Mouse (Mus musculus): ENCODE results near the gene Tmem256.

DNA sequence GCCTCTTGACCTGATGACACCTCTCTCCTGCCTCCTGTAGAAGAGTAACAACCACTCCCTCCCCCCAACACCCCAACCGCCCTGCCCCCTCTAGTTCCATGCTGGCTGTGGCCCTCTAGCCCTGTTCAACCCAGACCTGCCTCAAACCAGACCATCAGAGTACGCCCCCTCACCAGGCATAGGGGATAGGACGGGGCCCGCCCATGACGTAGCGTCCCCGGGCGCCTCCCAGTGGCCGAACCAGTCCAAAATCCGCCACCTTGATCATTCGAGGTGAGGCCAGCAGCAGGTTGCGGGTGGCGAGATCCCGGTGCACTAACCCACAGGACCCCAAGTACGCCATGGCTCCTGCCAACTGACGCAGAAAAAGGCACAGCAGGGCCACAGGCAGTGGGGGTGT, 17.0 kb downstream of the Tmem256 start:
- TF ChIP-seq CTCF (IDR thresholded peaks at IDR 0.05; ENCODE audit: low read depth, low read length) (peak; percentile 51), POLR2A (IDR thresholded peaks at IDR 0.05; ENCODE audit: extremely low read depth, insufficient read depth, low read length) (no peak)
